Comparison of ENCODE assay signal across 8 mouse cellular contexts in the genomic region with DNA sequence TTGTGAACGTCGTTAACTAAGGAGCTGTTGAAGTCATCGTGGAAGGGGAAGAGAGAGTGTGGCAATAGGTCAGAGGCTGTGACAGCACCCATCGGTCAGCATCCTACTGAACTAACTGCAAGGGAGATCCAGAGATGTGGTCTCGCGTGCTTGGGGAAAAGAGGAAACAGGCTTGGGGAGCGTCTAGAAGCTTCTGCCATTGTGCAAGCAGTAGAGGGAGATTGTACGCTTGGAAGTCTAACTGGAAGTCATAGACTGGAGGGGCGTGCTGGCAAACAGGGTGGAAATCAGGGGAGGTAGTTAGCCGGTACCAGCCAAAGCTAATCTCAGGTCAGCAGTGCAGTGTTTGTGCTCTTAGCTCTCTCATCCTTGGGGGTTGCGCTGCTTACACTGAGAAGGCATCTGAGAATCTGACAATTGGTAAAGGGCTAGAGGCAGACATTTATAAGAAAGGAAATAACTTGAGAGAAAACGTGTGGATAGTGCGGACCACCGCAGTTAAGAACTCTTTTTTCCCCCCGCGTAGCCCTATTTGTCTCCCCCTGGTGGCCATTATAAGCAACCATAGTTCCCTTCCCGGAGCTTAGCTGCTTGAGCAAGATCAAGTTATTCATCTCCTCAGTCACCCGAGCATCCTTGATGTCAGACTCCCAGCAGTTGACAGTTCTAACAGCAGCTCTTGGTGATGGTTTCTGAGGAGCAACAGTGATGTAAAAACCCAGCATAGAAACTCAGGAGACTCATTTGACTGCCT.
DNase-seq lines count a peak whose midpoint lies in the region; ATAC-seq and TF ChIP-seq lines count a peak whose summit lies in the region.
"Had no signal": no experiment of that assay in that cellular context is flagged by ENCODE, and none has a peak within 500 bp of the region (broad histone marks: within the 10 kb centered on the region; RNA-seq: fewer than 3 reads in every experiment).

No protein-coding gene starts in this region.

- H3K27ac ChIP-seq in liver, embryonic 14.5 days = no peak overlapping the region
- no peak overlapping the region for H3K27ac ChIP-seq in neural tube, embryonic 13.5 days (replicated peaks)
- H3K27ac ChIP-seq: hindbrain, embryonic 15.5 days had no signal

- no peaks in the 10 kb centered on the region for H3K27me3 ChIP-seq in liver, embryonic 14.5 days (ENCODE audit: control insufficient read depth, insufficient read depth, low read length)
- no peaks in the 10 kb centered on the region for H3K27me3 ChIP-seq in neural tube, embryonic 13.5 days
- H3K27me3 ChIP-seq: hindbrain, embryonic 15.5 days had no signal

- no peak for ATAC-seq in liver, embryonic 14.5 days (ENCODE audit: insufficient read depth)
- no peak for ATAC-seq in neural tube, embryonic 13.5 days (ENCODE audit: low read depth)

- TF ChIP-seq EP300 in liver, embryonic 14.5 days (IDR thresholded peaks at IDR 0.05; ENCODE audit: low read depth) = no peak

- H3K9me3 ChIP-seq in liver, embryonic 14.5 days (ENCODE audit: control insufficient read depth, low read length) = no peaks in the 10 kb centered on the region
- no peaks in the 10 kb centered on the region for H3K9me3 ChIP-seq in neural tube, embryonic 13.5 days
- H3K9me3 ChIP-seq: hindbrain, embryonic 15.5 days had no signal

- no peaks in the 10 kb centered on the region for H3K4me1 ChIP-seq in liver, embryonic 14.5 days (replicated peaks; ENCODE audit: control insufficient read depth in 2 of 2, insufficient read depth in 2 of 2, low read length in 1 of 2)
- H3K4me1 ChIP-seq in neural tube, embryonic 13.5 days (replicated peaks) = no peaks in the 10 kb centered on the region
- H3K4me1 ChIP-seq: hindbrain, embryonic 15.5 days had no signal

- 23% methylated on average over 18 of the region's 18 CpGs for WGBS in liver, embryonic 14.5 days (ENCODE audit: insufficient replicate concordance)
- 52% methylated on average over 18 of the region's 18 CpGs for WGBS in neural tube, embryonic 13.5 days

- intact Hi-C loops in gastrocnemius, postnatal 14 days (cut with DNase I; ENCODE audit: low total_unique reads) = loop anchor here (5.0 kb wide), 1 partner anchor 478 kb away; no protein-coding TSS in a partner anchor

- no peak overlapping the region for H3K4me2 ChIP-seq in liver, embryonic 14.5 days (ENCODE audit: low read depth)
- H3K4me2 ChIP-seq in neural tube, embryonic 13.5 days = 0 out of 2 replicates have a peak overlapping the region, but pooled peaks have one; percentile 15
- H3K4me2 ChIP-seq: hindbrain, embryonic 15.5 days had no signal

- DNase-seq in ovary, postnatal 14 days (ENCODE audit: low spot score) = peak; percentile 9
- DNase-seq in ovary, postnatal 10 days (ENCODE audit: low spot score) = no peak
- peak; percentile 48 for DNase-seq in brain, adult 2 months (ENCODE audit: low read depth, low spot score)
- peak; percentile 17 to 19 for DNase-seq in heart, adult 9 months (ENCODE audit: low spot score in 2 of 2)
- peak in 1 of 3 experiments; percentile 20 for DNase-seq in liver, embryonic 14.5 days (ENCODE audit: low read depth in 3 of 3, low spot score in 3 of 3)
- no peak for DNase-seq in gastrocnemius, postnatal 14 days

- no peak overlapping the region for H3K9ac ChIP-seq in liver, embryonic 14.5 days (replicated peaks)
- no peak overlapping the region for H3K9ac ChIP-seq in neural tube, embryonic 13.5 days
- H3K9ac ChIP-seq: hindbrain, embryonic 15.5 days had no signal

- H3K4me3 ChIP-seq in liver, embryonic 14.5 days (ENCODE audit: insufficient read depth in 1 of 2, low read depth in 2 of 2, low read length in 2 of 2) = no peak overlapping the region
- no peak overlapping the region for H3K4me3 ChIP-seq in neural tube, embryonic 13.5 days
- H3K4me3 ChIP-seq: hindbrain, embryonic 15.5 days had no signal

- peak; percentile 67 for TF ChIP-seq CTCF in liver, embryonic 14.5 days (IDR thresholded peaks at IDR 0.05; ENCODE audit: low read depth)

- no peaks in the 10 kb centered on the region for H3K36me3 ChIP-seq in liver, embryonic 14.5 days (replicated peaks; ENCODE audit: control insufficient read depth, insufficient read depth, low read depth)
- no peaks in the 10 kb centered on the region for H3K36me3 ChIP-seq in neural tube, embryonic 13.5 days
- H3K36me3 ChIP-seq: hindbrain, embryonic 15.5 days had no signal

Comparison
In these comparisons a context has a peak if more than half of its experiments do, and no peak if none do; other contexts are left out.
1. DNase-seq: peak in ovary, postnatal 14 days (single experiment), brain, adult 2 months (single experiment) and heart, adult 9 months (2 of 2); none in ovary, postnatal 10 days (single experiment) and gastrocnemius, postnatal 14 days (single experiment).